Mouse (Mus musculus) CD8-positive naive resting alpha-beta T cell, adult 2 months (primary cell): ENCODE measurements around the gene Usp51.
"Not testable (repeated sequence)": the region's sequence is repeated elsewhere in the genome, so short reads cannot be mapped to it uniquely, and the experiment has no call there.

ENCODE experiments used
- DNase-seq, 2 experiments: peaks; one replicate each; pipeline ENCODE4 v3.0.0; 2022; ENCODE audit warnings: low read depth in 2 of 2, low spot score in 2 of 2

Usp51 gene

DNA sequence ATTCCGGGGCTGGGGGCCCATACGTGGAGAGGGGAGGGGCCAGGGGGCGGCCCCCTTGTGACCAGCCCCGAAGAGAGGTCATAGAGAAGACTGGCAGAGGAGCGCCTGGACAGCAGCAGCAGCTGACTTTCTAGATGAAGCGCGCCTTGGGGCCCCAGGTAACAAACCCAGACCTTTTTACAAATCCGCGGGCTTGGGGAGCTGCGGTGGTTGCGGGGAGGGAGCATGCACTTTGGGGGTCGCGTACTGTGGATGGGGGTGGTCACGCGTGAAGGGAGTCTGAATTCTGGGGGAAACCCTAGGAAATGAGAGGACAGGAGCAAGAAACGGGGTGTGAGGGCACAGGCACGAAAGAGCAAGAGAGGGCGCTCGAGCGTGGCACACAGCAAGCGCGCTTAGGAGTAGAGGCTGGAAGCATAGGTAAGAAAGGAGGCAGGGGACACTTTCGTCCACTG, at the start of gene Usp51:
Gene Usp51, plus strand, starts transcription at position 83 of the 455 bp plus-strand sequence.
- DNase-seq, result no peak

GRCm38 (mm10) chrX:152969606-152970005, 36.7 kb upstream of the Usp51 start:
- DNase-seq, result no peak

DNA sequence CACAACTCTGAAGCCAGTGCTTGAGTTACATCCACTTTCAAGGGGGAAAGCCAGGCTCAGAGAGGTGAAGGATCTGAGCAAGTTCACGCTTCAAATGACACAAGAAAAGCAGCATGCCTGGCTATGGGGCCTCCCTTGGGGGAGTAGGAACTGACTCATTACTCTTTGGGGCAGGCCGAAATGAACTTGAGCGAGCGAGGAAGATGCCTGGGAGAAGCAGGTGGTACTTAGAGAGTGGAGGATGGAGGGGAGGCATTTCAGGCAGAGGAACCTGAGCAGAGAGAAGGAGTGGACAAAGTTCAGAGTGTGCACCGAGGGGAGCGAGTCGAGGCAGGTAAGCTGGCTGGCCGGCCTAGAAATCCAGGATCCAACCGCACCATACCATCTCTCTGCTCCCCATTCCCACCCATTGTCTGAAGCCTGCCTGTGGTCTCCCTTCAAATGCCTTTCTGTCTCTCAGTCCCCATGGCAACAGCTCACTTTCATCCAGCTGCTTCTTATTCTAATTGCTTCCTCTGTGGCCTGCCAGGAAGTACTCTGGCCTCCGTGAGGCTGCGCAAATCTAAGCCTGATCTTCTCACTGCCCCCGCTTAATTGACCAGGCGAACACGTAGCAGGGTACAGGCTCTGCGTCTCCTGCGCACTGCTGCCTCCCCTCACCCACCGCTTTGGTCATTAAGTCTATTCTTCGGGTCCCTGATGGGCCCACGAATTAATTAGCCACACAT, 32.6 kb upstream of the Usp51 start:
- DNase-seq, result not testable (repeated sequence)

GRCm38 (mm10) chrX:152974204-152974661, 32.0 kb upstream of the Usp51 start:
- DNase-seq, result no peak

GRCm38 (mm10) chrX:152976538-152976937, 29.7 kb upstream of the Usp51 start:
- DNase-seq, result no peak

- DNase-seq, result no peak
Observed at GRCm38 (mm10) chrX:152985009-152985408, 21.3 kb upstream of the Usp51 start.

DNA sequence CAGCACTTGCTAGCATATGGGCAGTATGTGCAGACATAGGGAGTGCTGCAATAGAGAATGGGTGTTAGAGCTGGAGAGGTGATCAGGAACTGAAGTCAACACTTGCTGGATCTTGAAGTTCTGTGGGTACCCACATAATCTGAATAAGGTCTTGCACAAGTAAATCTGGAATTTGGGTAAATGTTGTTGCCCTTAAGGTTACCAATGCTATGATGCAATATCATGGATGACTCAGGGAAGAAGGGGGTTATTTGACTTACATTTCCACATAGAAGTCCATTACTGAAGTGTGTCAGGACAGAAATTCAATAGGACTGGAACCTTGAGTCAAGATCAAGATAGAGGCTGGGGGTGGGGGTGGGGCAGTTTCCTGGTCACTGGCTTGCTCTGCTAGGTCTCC, 16.4 kb upstream of the Usp51 start:
- DNase-seq, result not testable (repeated sequence)

- not testable (repeated sequence) for DNase-seq
Observed at GRCm38 (mm10) chrX:152996105-152996504, 10.2 kb upstream of the Usp51 start.

GRCm38 (mm10) chrX:153007021-153007684, 884 bp downstream of the Usp51 start:
- no peak for DNase-seq

DNA sequence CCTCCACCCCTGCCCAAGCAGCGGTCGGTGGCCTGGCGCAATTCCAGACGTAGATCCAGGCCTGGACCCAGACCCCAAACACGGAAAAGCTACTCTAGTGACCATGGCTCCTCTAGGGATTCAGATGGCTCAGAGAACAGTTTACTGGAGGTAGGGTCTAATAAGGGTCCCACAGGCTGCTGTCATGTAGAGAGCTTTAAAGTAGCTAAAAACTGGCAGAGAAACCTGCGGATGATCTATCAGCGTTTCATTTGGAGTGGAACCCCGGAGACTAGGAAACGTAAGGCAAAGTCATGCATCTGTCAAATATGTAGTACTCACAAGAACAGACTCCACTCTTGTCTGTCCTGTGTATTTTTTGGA, 1.4 kb downstream of the Usp51 start:
- no peak for DNase-seq

DNA sequence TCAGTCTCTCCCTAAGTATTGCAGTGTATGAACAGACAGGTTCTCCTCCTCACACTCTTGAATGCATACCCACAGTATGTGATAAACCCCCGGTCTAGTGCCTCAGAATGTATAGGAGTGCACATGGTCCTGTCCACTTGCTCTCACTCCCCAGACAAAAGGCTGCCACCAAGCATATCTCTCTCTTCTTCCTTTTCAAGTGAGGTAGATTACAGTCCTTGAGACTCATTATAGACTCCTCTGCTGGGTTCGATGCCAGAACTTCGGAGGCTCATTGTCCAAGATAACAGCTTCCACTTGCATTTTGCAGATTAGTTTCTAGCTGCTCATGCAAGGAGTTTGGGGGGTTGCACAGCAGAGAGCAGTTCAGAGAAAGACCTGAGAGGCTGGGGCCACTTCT, 19.0 kb downstream of the Usp51 start:
- DNase-seq, result not testable (repeated sequence)

GRCm38 (mm10) chrX:153025709-153026108, 19.4 kb downstream of the Usp51 start:
- not testable (repeated sequence) for DNase-seq

- not testable (repeated sequence) for DNase-seq
Observed at GRCm38 (mm10) chrX:153031547-153031946, 25.3 kb downstream of the Usp51 start.

DNA sequence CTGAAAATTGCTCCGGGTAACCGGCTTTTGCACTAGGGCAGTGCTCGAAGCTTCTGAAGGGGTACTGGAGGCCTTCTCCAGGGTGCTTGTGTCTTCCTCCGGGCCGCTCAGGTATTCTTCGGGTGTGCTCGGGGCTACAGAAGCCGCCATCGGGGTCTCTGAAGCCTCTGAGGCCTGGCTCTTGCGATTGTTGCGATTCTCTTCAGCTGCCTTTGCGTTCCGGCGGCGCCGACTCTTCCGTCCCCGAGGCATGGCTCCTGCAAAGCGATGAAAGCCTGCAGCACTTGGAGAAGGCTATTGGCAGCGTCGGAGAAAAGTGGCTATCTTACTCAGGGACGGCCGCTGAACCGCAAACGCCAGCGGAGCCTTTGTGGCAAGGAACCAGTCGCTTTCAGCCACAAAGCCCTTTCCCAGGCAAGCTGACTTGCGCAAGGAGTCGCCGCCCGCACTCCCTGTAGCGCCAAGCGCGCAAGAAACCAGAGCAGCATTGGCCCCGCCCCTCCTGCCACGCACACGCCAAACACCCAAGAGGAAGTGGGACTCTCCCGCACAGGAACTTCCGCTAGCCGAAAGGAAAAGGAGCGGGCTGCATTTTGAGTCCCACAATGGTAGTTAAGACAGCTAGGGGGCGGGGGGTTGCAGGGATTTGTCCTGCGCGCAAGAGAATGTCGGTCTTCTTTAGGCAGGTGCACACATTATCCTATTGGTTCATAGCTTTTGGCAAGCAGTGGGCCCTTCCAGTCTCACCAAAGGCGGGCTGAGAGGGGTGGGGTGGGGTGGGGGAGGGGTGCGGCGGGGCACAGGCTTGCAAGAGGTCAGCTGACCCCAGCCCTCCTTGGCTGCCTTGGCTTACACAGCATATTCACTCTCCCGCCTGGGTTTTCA, 31.1 kb downstream of the Usp51 start, which contains the start of gene Mageh1:
Gene Mageh1, minus strand, starts transcription at position 489 of the 885 bp plus-strand sequence.
- no peak for DNase-seq

- DNase-seq, result not testable (repeated sequence)
Observed at GRCm38 (mm10) chrX:153037972-153038744, 31.9 kb downstream of the Usp51 start.
